8 mouse cellular contexts compared by ENCODE assay signal in genomic region chr3:135484650-135485049, GRCm38 (mm10). TPM values are rescaled to one million over a fixed set of nuclear protein-coding genes. Genes with fewer than 3 reads are reported as not detected.
DNase-seq lines count a peak whose midpoint lies in the region; ATAC-seq and TF ChIP-seq lines count a peak whose summit lies in the region.
"Not testable (repeated sequence)": the region's sequence is repeated elsewhere in the genome, so short reads cannot be mapped to it uniquely, and the experiment has no call there.

No protein-coding gene starts in this region.

- not testable (repeated sequence) for H3K9ac ChIP-seq in forebrain, embryonic 12.5 days; intestine, embryonic 14.5 days (ENCODE audit: low read length); limb, embryonic 12.5 days (replicated peaks); lung, embryonic 14.5 days; midbrain, embryonic 15.5 days; stomach, postnatal 0 days (ENCODE audit: low read length)
- H3K9ac ChIP-seq in heart, embryonic 14.5 days (ENCODE audit: low read length) = peak overlapping the region; percentile 89; the same call in 1 of the 2 replicates

- H3K9me3 ChIP-seq in forebrain, embryonic 12.5 days; heart, embryonic 14.5 days (ENCODE audit: control insufficient read depth, low read length); intestine, embryonic 14.5 days (ENCODE audit: control insufficient read depth, low read length); limb, embryonic 12.5 days; lung, embryonic 14.5 days (ENCODE audit: low read depth, low read length); midbrain, embryonic 15.5 days; stomach, postnatal 0 days (ENCODE audit: control insufficient read depth, low read length): not testable (repeated sequence)

- not testable (repeated sequence) for H3K36me3 ChIP-seq in forebrain, embryonic 12.5 days (replicated peaks); heart, embryonic 14.5 days (ENCODE audit: control insufficient read depth, insufficient read depth, low read length); intestine, embryonic 14.5 days (ENCODE audit: control insufficient read depth, insufficient read depth, low read length); limb, embryonic 12.5 days; lung, embryonic 14.5 days (ENCODE audit: insufficient read depth); midbrain, embryonic 15.5 days (replicated peaks); stomach, postnatal 0 days (ENCODE audit: control insufficient read depth, insufficient read depth, low read length)

- peak overlapping the region; percentile 83; the same call in 1 of the 2 replicates for H3K4me3 ChIP-seq in brown adipose tissue, adult 24 weeks (ENCODE audit: insufficient read depth, low read depth, low read length)
- peak overlapping the region; percentile 61; the same call in 1 of the 2 replicates for H3K4me3 ChIP-seq in forebrain, embryonic 12.5 days (replicated peaks)
- H3K4me3 ChIP-seq in heart, embryonic 14.5 days (ENCODE audit: control insufficient read depth in 1 of 2, insufficient read depth in 1 of 2, low read depth in 1 of 2, low read length in 2 of 2) = peak overlapping the region in 1 of 2 experiments; percentile 71; a peak in 2 of 4 replicates
- H3K4me3 ChIP-seq in intestine, embryonic 14.5 days (ENCODE audit: low read depth, low read length); lung, embryonic 14.5 days (ENCODE audit: low read depth, low read length): not testable (repeated sequence)
- H3K4me3 ChIP-seq in limb, embryonic 12.5 days (replicated peaks) = peak overlapping the region; percentile 60; the same call in 1 of the 2 replicates
- peak overlapping the region; percentile 65 for H3K4me3 ChIP-seq in midbrain, embryonic 15.5 days
- peak overlapping the region; percentile 49; the same call in 1 of the 2 replicates for H3K4me3 ChIP-seq in stomach, postnatal 0 days (ENCODE audit: low read depth, low read length)

- H3K27me3 ChIP-seq in forebrain, embryonic 12.5 days; heart, embryonic 14.5 days (ENCODE audit: control insufficient read depth, insufficient read depth, low read length); intestine, embryonic 14.5 days (replicated peaks; ENCODE audit: control insufficient read depth, insufficient read depth, low read length); lung, embryonic 14.5 days (ENCODE audit: insufficient read depth, low read length); midbrain, embryonic 15.5 days (replicated peaks); stomach, postnatal 0 days (ENCODE audit: control insufficient read depth, insufficient read depth, low read length): not testable (repeated sequence)
- H3K27me3 ChIP-seq in limb, embryonic 12.5 days = peaks cover 18% of the 10 kb centered on the region

- peak overlapping the region; percentile 88; the same call in 1 of the 2 replicates for H3K4me2 ChIP-seq in forebrain, embryonic 12.5 days
- H3K4me2 ChIP-seq in heart, embryonic 14.5 days (ENCODE audit: low read length) = peak overlapping the region; percentile 72
- H3K4me2 ChIP-seq in intestine, embryonic 14.5 days (ENCODE audit: low read length) = peak overlapping the region; percentile 90
- peak overlapping the region; percentile 97 for H3K4me2 ChIP-seq in limb, embryonic 12.5 days
- peak overlapping the region; percentile 98 for H3K4me2 ChIP-seq in lung, embryonic 14.5 days
- H3K4me2 ChIP-seq in midbrain, embryonic 15.5 days = peak overlapping the region; percentile 96
- not testable (repeated sequence) for H3K4me2 ChIP-seq in stomach, postnatal 0 days (replicated peaks; ENCODE audit: low read depth)

- H3K4me1 ChIP-seq in brown adipose tissue, adult 24 weeks (ENCODE audit: control insufficient read depth, insufficient read depth, insufficient read length, low read length); forebrain, embryonic 12.5 days; intestine, embryonic 14.5 days (replicated peaks; ENCODE audit: control insufficient read depth, insufficient read depth, low read length); limb, embryonic 12.5 days (replicated peaks); lung, embryonic 14.5 days (ENCODE audit: insufficient read depth); midbrain, embryonic 15.5 days; stomach, postnatal 0 days (replicated peaks; ENCODE audit: control insufficient read depth, insufficient read depth): not testable (repeated sequence)
- peaks cover 0 to 12% of the 10 kb centered on the region in 2 experiments; a peak in 1 of 4 replicates for H3K4me1 ChIP-seq in heart, embryonic 14.5 days (ENCODE audit: control insufficient read depth in 2 of 2, insufficient read depth in 2 of 2, low read length in 2 of 2)

- not testable (repeated sequence) for TF ChIP-seq EP300 in stomach, postnatal 0 days (optimal IDR thresholded peaks at IDR 0.05)

- 87% methylated on average over 15 of the region's 15 CpGs for WGBS in forebrain, embryonic 12.5 days
- 81% methylated on average over 15 of the region's 15 CpGs for WGBS in heart, embryonic 14.5 days
- WGBS in intestine, embryonic 14.5 days = 85% methylated on average over 15 of the region's 15 CpGs
- 86% methylated on average over 15 of the region's 15 CpGs for whole genome bisulfite sequencing in limb, embryonic 12.5 days
- 82% methylated on average over 15 of the region's 15 CpGs for WGBS in lung, embryonic 14.5 days
- WGBS in midbrain, embryonic 15.5 days = 91% methylated on average over 15 of the region's 15 CpGs
- 90% methylated on average over 15 of the region's 15 CpGs for WGBS in stomach, postnatal 0 days

- ATAC-seq in forebrain, embryonic 12.5 days (ENCODE audit: low FRiP score); heart, embryonic 14.5 days (ENCODE audit: insufficient number of reproducible peaks, insufficient read depth, low FRiP score, low read depth); intestine, embryonic 14.5 days (replicated peaks; ENCODE audit: low FRiP score, low TSS enrichment, low read depth); limb, embryonic 12.5 days (ENCODE audit: insufficient number of reproducible peaks, insufficient read depth, low FRiP score, low TSS enrichment, low read depth); lung, embryonic 14.5 days (ENCODE audit: insufficient read depth); stomach, postnatal 0 days (ENCODE audit: low FRiP score, low TSS enrichment): not testable (repeated sequence)
- ATAC-seq in midbrain, embryonic 15.5 days (replicated peaks) = 0 out of 2 replicates have a peak, but pooled peaks have one; percentile 1

- not testable (repeated sequence) for TF ChIP-seq CTCF in lung, embryonic 14.5 days (IDR thresholded peaks at IDR 0.05; ENCODE audit: low read depth); stomach, postnatal 0 days (IDR thresholded peaks at IDR 0.05; ENCODE audit: low read depth)

- not testable (repeated sequence) for H3K27ac ChIP-seq in brown adipose tissue, adult 24 weeks (replicated peaks; ENCODE audit: low read depth, low read length); forebrain, embryonic 12.5 days; intestine, embryonic 14.5 days (ENCODE audit: low read depth); limb, embryonic 12.5 days; lung, embryonic 14.5 days (ENCODE audit: low read depth); midbrain, embryonic 15.5 days; stomach, postnatal 0 days (replicated peaks)
- 0 out of 4 replicates have a peak overlapping the region, but pooled peaks of 1 of the 2 experiments have one; percentile 78 for H3K27ac ChIP-seq in heart, embryonic 14.5 days (replicated peaks in 1 of 2; ENCODE audit: control insufficient read depth in 1 of 2, insufficient read depth in 1 of 2, low read depth in 2 of 2, low read length in 2 of 2)

- not testable (repeated sequence) for DNase-seq in intestine, embryonic 14.5 days (ENCODE audit: low spot score); lung, embryonic 14.5 days; stomach, postnatal 0 days (ENCODE audit: low spot score)

RNA-seq across cellular contexts. Expression of gene Manba, which starts 0.8 kb away (rescaled TPM):
- 5.1 and 8.8 TPM in 2 replicates for polyA plus RNA-seq in brown adipose tissue, adult 24 weeks (2012; ENCODE audit: insufficient read depth, insufficient read length, missing spikeins)
- 3.6 and 4.6 TPM in 2 replicates for polyA plus RNA-seq in forebrain, embryonic 12.5 days (2016; fragmentation: Nextera tagmentation; extraction: Ambion mirVana)
- 44.5 and 47.3 TPM in 2 replicates for polyA plus RNA-seq in heart, embryonic 14.5 days (2014; fragmentation: Nextera tagmentation; extraction: Ambion mirVana)
- 17.2 and 17.3 TPM in 2 replicates for polyA plus RNA-seq in intestine, embryonic 14.5 days (2014; fragmentation: Nextera tagmentation; extraction: Ambion mirVana)
- polyA plus RNA-seq in limb, embryonic 12.5 days (2016; fragmentation: Nextera tagmentation; extraction: Ambion mirVana) = 4.3 and 5.6 TPM in 2 replicates
- 10.2 and 10.7 TPM in 2 replicates for polyA plus RNA-seq in lung, embryonic 14.5 days (2014; fragmentation: Nextera tagmentation; extraction: Ambion mirVana)
- polyA plus RNA-seq in midbrain, embryonic 15.5 days (2015; fragmentation: Nextera tagmentation; extraction: Ambion mirVana) = 7.9 and 8.5 TPM in 2 replicates
- polyA plus RNA-seq in stomach, postnatal 0 days (2015; fragmentation: Nextera tagmentation; extraction: Ambion mirVana) = 11.8 and 12.8 TPM in 2 replicates

RNA-seq across cellular contexts. Expression of gene Ube2d3, which starts 46.7 kb away (rescaled TPM):
- 370 and 426 TPM in 2 replicates for polyA plus RNA-seq in brown adipose tissue, adult 24 weeks (2012; ENCODE audit: insufficient read depth, insufficient read length, missing spikeins)
- 519 and 542 TPM in 2 replicates for polyA plus RNA-seq in forebrain, embryonic 12.5 days (2016; fragmentation: Nextera tagmentation; extraction: Ambion mirVana)
- 476 and 485 TPM in 2 replicates for polyA plus RNA-seq in heart, embryonic 14.5 days (2014; fragmentation: Nextera tagmentation; extraction: Ambion mirVana)
- polyA plus RNA-seq in intestine, embryonic 14.5 days (2014; fragmentation: Nextera tagmentation; extraction: Ambion mirVana) = 521 and 530 TPM in 2 replicates
- 476 and 501 TPM in 2 replicates for polyA plus RNA-seq in limb, embryonic 12.5 days (2016; fragmentation: Nextera tagmentation; extraction: Ambion mirVana)
- polyA plus RNA-seq in lung, embryonic 14.5 days (2014; fragmentation: Nextera tagmentation; extraction: Ambion mirVana) = 586 and 604 TPM in 2 replicates
- 329 and 339 TPM in 2 replicates for polyA plus RNA-seq in midbrain, embryonic 15.5 days (2015; fragmentation: Nextera tagmentation; extraction: Ambion mirVana)
- 420 and 430 TPM in 2 replicates for polyA plus RNA-seq in stomach, postnatal 0 days (2015; fragmentation: Nextera tagmentation; extraction: Ambion mirVana)
